ENCODE assay signal across 29 mouse cellular contexts in genomic region chr14:86211654-86212053, GRCm38 (mm10).
DNase-seq lines count a peak whose midpoint lies in the region; ATAC-seq and TF ChIP-seq lines count a peak whose summit lies in the region.
"Had no signal": no experiment of that assay in that cellular context is flagged by ENCODE, and none has a peak within 500 bp of the region (broad histone marks: within the 10 kb centered on the region; RNA-seq: fewer than 3 reads in every experiment).

No protein-coding gene starts in this region.

- DNase-seq in cerebellum, postnatal 10 days, result peak; percentile 3
- DNase-seq in cerebellum, adult 11 months, result no peak
- DNase-seq in forebrain, postnatal 0 days, result no peak
- DNase-seq in midbrain, postnatal 0 days (ENCODE audit: low spot score), result peak; percentile 3
- DNase-seq in embryo, embryonic 10.5 days (ENCODE audit: low spot score), result no peak
- DNase-seq: adrenal gland, adult 2 months; adrenal gland, postnatal 36 days; cerebellum, adult 9-10 months; gastrocnemius, adult 2 months; gastrocnemius, postnatal 36 days; heart, adult 2 months; heart, postnatal 10 days; kidney, adult 2 months; kidney, postnatal 36 days; right cerebral cortex, postnatal 25 days; spleen, adult 18-20 months; thymus, postnatal 14 days had no signal

- H3K4me1 ChIP-seq in forebrain, embryonic 16.5 days (replicated peaks; ENCODE audit: control insufficient read depth, insufficient read depth, low read length), result no peaks in the 10 kb centered on the region
- no peaks in the 10 kb centered on the region for H3K4me1 ChIP-seq in forebrain, postnatal 0 days (ENCODE audit: insufficient read depth)
- H3K4me1 ChIP-seq in midbrain, postnatal 0 days (ENCODE audit: insufficient read depth, low read length), result no peaks in the 10 kb centered on the region
- no peaks in the 10 kb centered on the region for H3K4me1 ChIP-seq in midbrain, embryonic 13.5 days (replicated peaks)
- H3K4me1 ChIP-seq: heart, embryonic 13.5 days; intestine, embryonic 15.5 days; limb, embryonic 12.5 days; liver, embryonic 15.5 days; lung, embryonic 15.5 days; midbrain, embryonic 12.5 days had no signal

- H3K27ac ChIP-seq in forebrain, embryonic 16.5 days (ENCODE audit: low read length), result no peak overlapping the region
- H3K27ac ChIP-seq in forebrain, postnatal 0 days (ENCODE audit: low read depth, low read length), result no peak overlapping the region
- no peak overlapping the region for H3K27ac ChIP-seq in midbrain, postnatal 0 days (ENCODE audit: low read depth, low read length)
- no peak overlapping the region for H3K27ac ChIP-seq in midbrain, embryonic 13.5 days
- H3K27ac ChIP-seq: gastrocnemius, adult 2 months; heart, adult 2 months; heart, embryonic 13.5 days; intestine, embryonic 15.5 days; layer of hippocampus, adult 2 months; left cerebral cortex, adult 2 months; limb, embryonic 12.5 days; liver, embryonic 15.5 days; lung, embryonic 15.5 days; midbrain, embryonic 12.5 days had no signal

- H3K27me3 ChIP-seq in forebrain, embryonic 16.5 days (replicated peaks; ENCODE audit: control insufficient read depth, insufficient read depth, low read length), result no peaks in the 10 kb centered on the region
- no peaks in the 10 kb centered on the region for H3K27me3 ChIP-seq in forebrain, postnatal 0 days (ENCODE audit: insufficient read depth, low read length)
- no peaks in the 10 kb centered on the region for H3K27me3 ChIP-seq in midbrain, postnatal 0 days (ENCODE audit: insufficient read depth, low read length)
- no peaks in the 10 kb centered on the region for H3K27me3 ChIP-seq in midbrain, embryonic 13.5 days
- H3K27me3 ChIP-seq: CH12.LX; heart, embryonic 13.5 days; intestine, embryonic 15.5 days; limb, embryonic 12.5 days; liver, embryonic 15.5 days; lung, embryonic 15.5 days; midbrain, embryonic 12.5 days had no signal

- no peak for TF ChIP-seq CTCF in forebrain, postnatal 0 days (IDR thresholded peaks at IDR 0.05; ENCODE audit: low read depth)
- no peak for TF ChIP-seq CTCF in midbrain, postnatal 0 days (IDR thresholded peaks at IDR 0.05)

- H3K4me3 ChIP-seq in forebrain, embryonic 16.5 days (replicated peaks; ENCODE audit: low read length), result no peak overlapping the region
- H3K4me3 ChIP-seq in forebrain, postnatal 0 days (ENCODE audit: low read depth, low read length), result no peak overlapping the region
- H3K4me3 ChIP-seq in midbrain, postnatal 0 days (ENCODE audit: low read depth, low read length), result no peak overlapping the region
- no peak overlapping the region for H3K4me3 ChIP-seq in midbrain, embryonic 13.5 days (replicated peaks)
- H3K4me3 ChIP-seq: gastrocnemius, adult 2 months; heart, adult 2 months; heart, embryonic 13.5 days; intestine, embryonic 15.5 days; layer of hippocampus, adult 2 months; left cerebral cortex, adult 2 months; limb, embryonic 12.5 days; liver, embryonic 15.5 days; lung, embryonic 15.5 days; midbrain, embryonic 12.5 days had no signal

- H3K9ac ChIP-seq in forebrain, embryonic 16.5 days (replicated peaks; ENCODE audit: low read depth, low read length), result no peak overlapping the region
- no peak overlapping the region for H3K9ac ChIP-seq in forebrain, postnatal 0 days
- H3K9ac ChIP-seq in midbrain, postnatal 0 days (replicated peaks; ENCODE audit: low read length, poor library complexity, severe bottlenecking), result no peak overlapping the region
- no peak overlapping the region for H3K9ac ChIP-seq in midbrain, embryonic 13.5 days (replicated peaks)
- H3K9ac ChIP-seq: heart, embryonic 13.5 days; intestine, embryonic 15.5 days; limb, embryonic 12.5 days; liver, embryonic 15.5 days; lung, embryonic 15.5 days; midbrain, embryonic 12.5 days had no signal

- no peaks in the 10 kb centered on the region for H3K9me3 ChIP-seq in forebrain, embryonic 16.5 days (ENCODE audit: control insufficient read depth, low read length)
- H3K9me3 ChIP-seq in forebrain, postnatal 0 days (ENCODE audit: low read length), result no peaks in the 10 kb centered on the region
- H3K9me3 ChIP-seq in midbrain, postnatal 0 days (ENCODE audit: low read length), result no peaks in the 10 kb centered on the region
- H3K9me3 ChIP-seq in midbrain, embryonic 13.5 days, result no peaks in the 10 kb centered on the region
- H3K9me3 ChIP-seq: heart, embryonic 13.5 days; intestine, embryonic 15.5 days; limb, embryonic 12.5 days; liver, embryonic 15.5 days; lung, embryonic 15.5 days; midbrain, embryonic 12.5 days had no signal

- peak; percentile 69 for ATAC-seq in forebrain, embryonic 16.5 days
- no peak for ATAC-seq in forebrain, postnatal 0 days
- no peak for ATAC-seq in midbrain, postnatal 0 days (ENCODE audit: low FRiP score)
- ATAC-seq in midbrain, embryonic 13.5 days, result no peak
- ATAC-seq: activated CD4-positive, CD25-positive, alpha-beta regulatory T cell, adult 4 months; intestine, embryonic 15.5 days had no signal

- 67% methylated on average over 3 of the region's 3 CpGs for WGBS in forebrain, embryonic 16.5 days
- WGBS in forebrain, postnatal 0 days, result 70% methylated on average over 3 of the region's 3 CpGs
- 93% methylated on average over 3 of the region's 3 CpGs for WGBS in midbrain, postnatal 0 days
- WGBS in midbrain, embryonic 13.5 days, result 94% methylated on average over 3 of the region's 3 CpGs

- H3K4me2 ChIP-seq in forebrain, embryonic 16.5 days (ENCODE audit: low read length), result no peak overlapping the region
- no peak overlapping the region for H3K4me2 ChIP-seq in forebrain, postnatal 0 days (ENCODE audit: low read depth)
- no peak overlapping the region for H3K4me2 ChIP-seq in midbrain, postnatal 0 days (ENCODE audit: low read depth, low read length, poor library complexity, severe bottlenecking)
- no peak overlapping the region for H3K4me2 ChIP-seq in midbrain, embryonic 13.5 days (replicated peaks)
- H3K4me2 ChIP-seq: heart, embryonic 13.5 days; intestine, embryonic 15.5 days; limb, embryonic 12.5 days; liver, embryonic 15.5 days; lung, embryonic 15.5 days; midbrain, embryonic 12.5 days had no signal

- H3K36me3 ChIP-seq in forebrain, embryonic 16.5 days (ENCODE audit: control insufficient read depth, insufficient read depth), result no peaks in the 10 kb centered on the region
- no peaks in the 10 kb centered on the region for H3K36me3 ChIP-seq in forebrain, postnatal 0 days (ENCODE audit: insufficient read depth)
- H3K36me3 ChIP-seq in midbrain, postnatal 0 days (ENCODE audit: insufficient read depth, low read length), result no peaks in the 10 kb centered on the region
- no peaks in the 10 kb centered on the region for H3K36me3 ChIP-seq in midbrain, embryonic 13.5 days
- H3K36me3 ChIP-seq: heart, embryonic 13.5 days; intestine, embryonic 15.5 days; limb, embryonic 12.5 days; liver, embryonic 15.5 days; lung, embryonic 15.5 days; midbrain, embryonic 12.5 days had no signal

Comparison
In these comparisons a context has a peak if more than half of its experiments do, and no peak if none do; other contexts are left out.
1. DNase-seq: peak in cerebellum, postnatal 10 days (2 of 2) and midbrain, postnatal 0 days (single experiment); none in cerebellum, adult 11 months (single experiment), forebrain, postnatal 0 days (single experiment) and embryo, embryonic 10.5 days (single experiment).